Mouse (Mus musculus) lung, postnatal 25 days (tissue): ENCODE data around the gene Dad1.
A peak's percentile ranks its signal among the peaks of the same experiment; 100 is the strongest.
"Not testable (repeated sequence)": the region's sequence is repeated elsewhere in the genome, so short reads cannot be mapped to it uniquely, and the experiment has no call there.

Experiments
- DNase-seq: peaks from one replicate; pipeline ENCODE4 v3.0.0; 2022; ENCODE audit warnings: low spot score

Dad1 gene

DNA sequence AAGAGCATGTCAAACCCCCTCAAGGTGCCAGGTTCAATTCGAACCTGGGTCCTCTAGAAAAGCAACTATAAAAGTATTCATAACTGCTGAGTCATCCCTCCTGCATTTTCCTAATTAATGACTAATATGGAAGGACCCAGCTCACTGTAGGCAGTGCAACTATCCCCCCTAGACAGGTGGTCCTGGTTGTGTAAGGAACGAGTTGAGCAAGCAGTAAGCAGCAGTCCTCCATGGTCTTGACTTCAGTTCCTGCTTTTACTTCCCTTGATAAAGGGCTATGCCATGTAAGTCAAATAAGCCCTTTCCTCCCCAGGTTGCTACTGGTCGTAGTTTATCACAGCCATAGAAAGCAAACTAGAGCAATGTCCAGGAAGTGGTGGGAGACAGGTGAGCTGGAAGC, 7.7 kb downstream of the Dad1 start:
- no peak for DNase-seq

DNA sequence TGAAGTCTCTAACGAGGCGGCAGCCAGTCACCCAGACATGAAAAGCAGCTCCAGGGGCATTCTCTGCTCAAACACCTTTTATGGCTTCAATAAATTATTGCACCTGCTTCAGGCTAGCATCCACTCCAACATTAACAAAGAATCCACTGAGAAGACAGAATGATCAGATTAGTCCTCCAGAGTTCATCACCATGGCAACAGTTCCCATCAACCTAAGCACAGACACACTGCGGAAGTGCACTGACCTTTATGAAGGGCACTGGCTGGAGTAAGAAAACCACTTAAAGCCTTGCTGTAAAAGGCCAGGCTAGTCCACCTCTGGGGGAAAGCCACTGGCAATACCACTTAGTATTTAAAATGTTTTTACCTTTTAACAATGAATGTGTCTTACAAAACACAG, 9.7 kb downstream of the Dad1 start:
- DNase-seq: no peak

DNA sequence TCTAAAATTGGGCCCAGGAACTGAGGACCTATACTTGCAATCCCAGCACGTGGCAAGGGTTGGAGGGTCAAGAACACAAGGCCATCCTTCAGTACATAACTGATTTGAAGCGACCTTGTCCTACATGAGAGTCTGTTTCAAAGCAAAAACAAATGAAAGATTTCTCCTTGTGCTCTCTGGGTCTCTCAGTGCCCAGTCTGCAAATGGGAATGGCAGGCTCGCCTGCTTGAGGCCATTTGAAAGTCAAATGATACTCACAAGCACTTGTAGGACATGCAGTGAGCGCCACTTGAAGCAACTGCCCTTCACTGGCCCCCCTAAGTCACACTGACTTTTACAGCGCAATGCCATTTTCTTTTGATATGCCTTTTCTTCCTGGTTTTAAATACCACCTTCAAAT, 13.4 kb downstream of the Dad1 start:
- DNase-seq: no peak

DNA sequence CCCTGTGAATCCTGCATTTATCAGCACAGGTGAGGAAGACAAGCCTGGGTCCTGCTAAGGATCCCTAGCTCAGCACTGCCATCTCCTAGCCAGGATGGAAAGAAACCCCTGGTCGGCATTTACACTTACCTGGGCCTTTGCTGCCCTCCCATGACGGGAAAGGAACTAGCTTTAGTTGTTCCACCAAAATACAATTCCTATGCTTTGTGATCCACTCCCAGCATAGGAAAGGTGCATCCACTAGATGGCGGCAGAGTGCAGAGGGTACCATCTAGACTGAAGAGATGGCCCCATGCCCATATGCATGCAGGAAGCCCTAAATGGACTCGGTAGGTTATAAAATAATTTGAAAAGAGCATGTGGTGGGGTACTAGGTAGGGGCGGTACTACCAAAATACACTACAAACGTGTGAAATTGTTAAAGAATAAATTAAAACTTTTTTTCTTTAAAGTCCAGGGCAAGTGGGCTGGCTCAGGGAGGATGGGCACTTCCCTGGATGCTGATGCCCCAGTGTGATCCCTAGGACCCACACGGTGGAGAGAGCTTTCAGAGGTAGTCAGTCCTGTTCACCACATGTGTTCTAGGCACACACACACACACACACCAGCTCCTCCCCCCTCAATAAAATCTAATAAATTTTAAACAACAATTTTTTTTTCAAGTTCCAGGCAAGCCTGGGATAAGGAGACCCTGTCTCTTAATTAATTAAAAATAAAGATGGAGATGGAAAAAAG, 14.7 kb downstream of the Dad1 start:
- peak; percentile 88 for DNase-seq

DNA sequence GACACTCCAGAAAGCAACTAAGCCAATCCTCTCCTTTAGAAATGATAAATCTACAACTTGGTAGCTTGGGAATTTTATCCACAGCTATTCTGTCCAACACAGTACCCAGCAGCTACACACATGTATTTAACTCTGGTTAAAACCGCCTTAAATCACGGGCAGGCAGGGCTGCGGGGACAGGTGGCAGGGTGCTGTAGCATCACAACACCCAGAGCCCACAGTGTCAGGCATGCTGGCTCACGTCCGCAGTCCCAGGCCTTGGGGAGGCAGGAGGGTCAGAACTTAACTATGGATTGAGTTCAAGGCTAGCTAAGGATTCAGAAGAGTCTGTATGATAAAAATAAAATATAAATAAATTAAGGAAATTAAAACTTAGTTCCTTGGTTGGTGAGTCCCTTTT, 17.0 kb downstream of the Dad1 start:
- DNase-seq: no peak

DNA sequence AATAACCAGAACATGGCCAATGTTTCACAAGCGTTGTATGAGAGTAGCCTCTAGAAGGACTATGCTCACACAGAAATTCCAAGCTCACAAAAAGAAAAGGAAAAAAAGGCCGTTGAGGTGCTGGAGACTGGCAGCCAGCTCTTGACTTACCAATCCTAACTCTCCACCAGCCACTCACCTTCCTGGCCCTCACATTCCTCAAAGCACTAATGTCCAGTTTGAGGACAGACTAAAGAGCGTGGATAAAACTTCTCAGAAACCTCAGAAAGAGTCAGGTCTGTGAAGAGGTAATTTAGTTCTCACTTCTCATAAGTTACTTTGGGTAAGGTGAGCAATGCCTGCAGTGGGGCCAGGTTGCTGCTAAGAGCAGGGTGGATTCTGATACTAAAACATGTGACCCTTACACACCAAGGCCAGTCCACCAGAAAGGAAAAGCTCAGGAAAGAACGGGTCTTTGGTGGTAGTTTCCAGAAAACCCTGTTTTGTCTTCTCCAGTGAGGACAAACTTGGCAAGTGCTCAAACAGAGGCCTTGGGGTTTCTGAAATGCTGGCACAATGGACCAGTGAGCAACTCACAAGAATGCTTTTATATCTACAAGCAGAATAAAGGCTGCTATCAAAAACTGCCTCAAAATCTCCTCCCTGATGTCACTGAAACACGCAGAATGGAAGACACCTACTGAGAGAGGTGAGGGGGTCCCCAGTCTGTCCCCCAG, 17.9 kb downstream of the Dad1 start:
- DNase-seq: no peak

DNA sequence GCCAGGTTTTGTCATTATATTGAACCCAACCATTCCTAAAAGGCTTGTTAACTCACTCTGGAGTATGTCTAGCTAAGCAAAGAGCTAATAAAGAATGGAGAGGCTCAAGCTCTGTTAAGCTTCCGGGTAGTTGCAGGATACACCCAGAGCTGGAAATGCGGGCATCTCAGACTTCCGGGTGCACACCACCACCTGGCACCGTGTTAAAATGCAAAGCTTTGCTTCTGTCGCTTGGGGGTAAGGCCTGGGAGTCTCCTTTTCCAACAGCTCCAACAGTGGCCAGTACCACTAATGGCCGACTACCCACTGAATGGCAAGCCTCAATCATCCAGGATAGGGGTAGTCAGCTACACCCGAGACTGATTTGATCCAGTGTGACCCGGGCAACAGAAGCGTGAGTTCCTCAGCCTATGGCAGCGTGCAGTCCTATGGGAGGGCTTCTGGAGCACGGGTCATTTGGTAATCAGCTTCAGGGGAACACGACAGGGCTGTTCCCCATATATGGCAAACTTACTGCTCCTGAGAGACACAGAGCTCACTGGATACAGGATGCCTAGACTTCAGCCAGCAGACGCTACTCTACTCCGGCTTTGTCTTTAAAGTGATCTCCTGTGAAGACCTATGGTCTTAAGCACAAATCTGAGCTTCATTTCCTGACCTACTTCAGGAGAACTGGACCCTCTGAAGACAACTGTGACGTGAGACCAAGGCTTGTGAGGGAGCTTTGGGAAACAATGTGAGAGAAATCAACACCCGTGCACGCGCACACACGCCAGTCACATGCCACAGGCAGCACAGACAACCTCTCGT, 19.5 kb downstream of the Dad1 start:
- no peak for DNase-seq

DNA sequence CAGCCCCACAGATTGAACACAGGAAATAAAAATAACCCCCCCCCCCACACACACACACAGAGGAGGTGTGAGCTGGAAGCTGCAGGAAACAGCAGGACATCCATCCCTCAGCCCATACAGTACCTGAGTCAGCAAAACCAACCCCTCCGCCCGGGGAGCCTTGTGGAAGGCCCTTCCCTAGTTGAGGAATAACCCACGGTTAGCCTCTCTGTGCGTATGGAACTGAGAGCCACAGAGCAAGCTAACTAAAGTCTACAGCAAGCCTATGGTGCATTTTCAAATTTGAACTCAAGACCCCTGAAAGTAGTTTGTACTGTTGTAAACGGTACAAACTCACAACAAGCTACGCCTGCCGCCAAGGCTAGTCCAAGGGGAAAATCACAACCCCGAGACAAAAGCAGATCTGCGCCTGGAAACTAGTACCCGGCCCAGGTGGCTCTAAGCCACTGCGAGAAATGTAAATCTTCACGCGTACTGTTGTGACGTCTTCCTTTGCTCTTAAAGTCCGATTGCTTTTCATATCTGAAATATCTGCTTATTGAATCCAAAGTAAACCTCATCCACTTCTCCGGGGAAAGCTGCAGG, 20.3 kb downstream of the Dad1 start:
- no peak for DNase-seq

DNA sequence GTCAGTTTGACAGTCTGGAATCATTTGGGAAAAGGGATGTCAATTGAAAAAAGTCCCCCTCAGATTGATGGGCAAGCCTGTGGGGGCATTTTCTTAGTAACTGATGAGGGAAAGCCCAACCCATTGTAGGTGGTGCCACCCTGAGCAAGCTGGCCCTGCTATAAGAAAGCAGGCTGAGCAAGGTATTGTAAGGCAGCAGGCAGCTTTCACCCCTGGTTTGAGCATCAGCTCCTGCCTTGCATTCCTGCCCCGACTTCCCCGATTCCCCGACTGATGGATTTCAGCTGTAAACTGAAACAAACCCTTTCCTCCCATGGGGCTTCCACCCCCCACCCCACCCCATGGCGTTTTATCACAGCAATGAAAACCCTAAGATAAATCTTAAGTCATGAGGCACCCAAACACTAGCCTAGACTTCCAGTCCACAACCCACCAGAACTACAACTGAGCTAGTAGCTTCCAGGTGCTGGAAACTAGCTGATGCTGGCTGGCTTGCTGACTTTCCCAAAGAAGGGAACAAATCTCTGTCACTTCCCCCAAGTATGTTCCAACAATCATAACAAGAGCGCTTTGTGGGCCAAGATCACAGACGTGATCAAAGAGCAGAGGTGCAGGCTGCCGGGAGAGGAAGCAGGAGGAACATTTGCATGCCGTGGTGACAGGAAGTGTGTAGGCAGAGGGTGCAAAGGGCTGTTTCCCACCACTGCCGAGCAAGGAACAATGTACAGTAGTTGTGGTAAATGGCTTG, 20.9 kb downstream of the Dad1 start:
- DNase-seq: peak; percentile 82

DNA sequence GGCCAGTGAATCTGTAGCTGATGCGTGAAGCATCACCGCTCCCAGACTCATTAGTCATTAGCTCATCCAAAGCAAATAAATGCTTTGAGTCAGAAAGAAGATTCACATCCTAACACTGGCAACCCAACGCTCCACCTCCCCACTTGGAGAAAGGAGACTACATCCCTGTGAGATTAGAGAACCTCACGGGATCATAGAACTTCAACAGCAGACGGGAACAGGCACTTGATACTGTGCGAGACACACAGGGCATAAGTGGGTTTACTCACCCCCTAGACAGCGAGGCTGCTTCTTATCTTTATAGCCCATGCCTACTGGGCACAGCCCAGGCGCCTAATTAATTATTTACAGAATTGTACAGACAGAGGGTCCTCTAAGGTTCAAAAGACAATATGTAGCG, 21.8 kb downstream of the Dad1 start:
- DNase-seq: no peak

DNA sequence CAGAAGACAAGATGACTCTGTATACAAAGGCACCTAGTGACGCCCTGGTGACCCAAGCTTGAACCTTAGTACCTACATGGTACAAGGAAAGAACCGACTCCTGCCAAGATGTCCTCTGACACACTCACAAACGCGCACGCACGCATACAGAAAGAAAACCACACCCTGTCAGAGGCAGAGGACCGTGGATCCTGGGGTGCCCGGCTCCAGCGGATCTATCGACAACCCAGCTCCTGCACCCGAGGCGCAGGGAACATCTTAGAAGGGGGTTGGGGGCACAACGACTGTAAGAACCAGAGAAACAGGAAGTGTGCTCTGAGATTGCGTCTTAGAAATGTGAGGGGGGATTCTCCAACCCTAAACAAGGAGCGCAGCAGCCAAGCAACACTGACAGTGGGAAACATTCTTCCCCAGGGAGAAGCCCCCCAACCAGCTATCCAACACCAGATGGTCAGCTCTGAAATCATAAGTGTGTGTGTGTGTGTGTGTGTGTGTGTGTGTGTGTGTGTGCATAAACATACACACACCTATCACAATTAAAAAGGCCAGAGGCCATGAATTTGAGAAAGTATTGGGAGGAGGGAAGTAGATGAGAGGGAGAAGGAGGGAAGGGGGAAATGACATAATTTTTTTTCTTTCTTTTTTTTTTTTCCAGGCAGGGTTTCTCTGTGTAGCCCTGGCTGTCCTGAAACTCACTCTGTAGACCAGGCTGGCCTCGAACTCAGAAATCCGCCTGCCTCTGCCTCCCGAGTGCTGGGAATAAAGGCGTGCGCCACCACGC, 22.5 kb downstream of the Dad1 start:
- DNase-seq: no peak

DNA sequence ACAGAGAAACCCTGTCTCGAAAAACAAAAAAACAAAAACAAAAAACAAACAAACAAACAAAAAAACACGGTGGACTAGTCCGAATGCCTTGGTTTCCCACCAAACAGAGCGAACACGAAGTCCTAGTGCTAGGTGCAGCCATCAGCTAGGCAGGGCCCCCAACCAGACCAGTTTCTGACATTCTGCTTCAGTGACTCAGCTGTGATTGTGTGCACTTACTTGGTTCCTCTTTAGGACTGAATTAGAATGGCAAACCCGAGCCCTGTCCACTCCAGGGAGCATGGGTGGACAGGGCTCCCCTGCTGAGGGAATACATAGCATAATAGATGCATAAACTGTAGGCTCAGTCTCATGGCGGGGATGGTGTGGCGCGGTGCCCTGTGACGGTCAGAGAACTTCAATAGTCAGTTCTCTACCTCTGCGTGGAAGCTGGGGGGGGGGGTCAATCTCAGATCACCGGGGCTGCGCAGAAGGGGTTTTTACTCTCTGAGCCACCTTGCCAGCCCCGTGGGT, 23.2 kb downstream of the Dad1 start:
- DNase-seq: no peak

DNA sequence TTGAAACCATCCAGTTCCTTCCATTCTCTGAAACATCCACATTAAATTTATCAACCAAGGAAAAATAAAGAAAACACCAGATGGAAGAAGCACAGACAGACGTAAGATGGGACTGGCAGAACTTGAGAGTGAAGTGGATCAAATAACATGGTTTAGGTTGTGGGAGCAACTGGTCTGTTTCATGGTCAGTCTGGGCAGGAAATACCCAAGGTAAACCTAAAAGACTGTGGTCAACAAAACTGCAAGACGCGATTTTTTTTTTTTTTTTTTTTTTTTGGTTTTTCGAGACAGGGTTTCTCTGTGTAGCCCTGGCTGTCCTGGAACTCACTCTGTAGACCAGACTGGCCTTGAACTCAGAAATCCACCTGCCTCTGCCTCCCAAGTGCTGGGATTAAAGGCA, 24.1 kb downstream of the Dad1 start:
- DNase-seq: not testable (repeated sequence)

DNA sequence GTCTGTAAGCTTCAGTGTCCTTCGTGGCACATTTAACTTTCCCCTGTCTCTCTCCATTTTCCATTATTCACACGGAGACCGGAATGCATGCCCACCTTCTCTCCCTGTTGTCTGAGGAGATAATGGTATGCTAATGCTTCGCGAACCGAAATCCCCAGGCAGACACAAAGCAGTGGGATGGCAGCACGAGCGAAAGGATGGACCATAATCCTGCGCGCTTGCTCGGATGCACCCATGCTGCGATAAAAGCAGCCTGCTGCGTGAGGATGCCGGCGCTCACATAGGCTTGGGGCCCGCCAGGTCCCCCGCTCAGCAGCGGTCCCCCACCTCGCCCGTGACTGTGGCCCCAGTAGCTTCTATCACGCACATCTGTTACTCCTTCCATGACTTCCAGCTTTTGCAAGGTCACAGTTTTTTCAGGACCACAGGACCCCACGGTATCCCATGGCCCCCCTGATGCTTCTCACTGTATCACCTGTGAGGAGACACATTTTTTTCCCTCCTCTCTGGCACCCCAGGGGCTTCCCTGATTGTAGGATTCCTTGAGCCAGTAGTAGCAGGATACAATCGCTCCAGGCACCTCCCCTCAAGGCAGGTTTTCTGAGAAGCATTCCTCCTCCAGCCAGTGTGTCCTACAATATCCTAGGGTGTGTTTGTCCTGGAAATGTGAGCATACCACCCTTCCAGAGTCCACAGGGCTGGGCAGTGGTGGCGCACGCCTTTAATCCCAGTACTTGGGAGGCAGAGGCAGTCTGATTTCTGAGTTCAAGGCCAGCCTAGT, 24.8 kb downstream of the Dad1 start:
- no peak for DNase-seq

DNA sequence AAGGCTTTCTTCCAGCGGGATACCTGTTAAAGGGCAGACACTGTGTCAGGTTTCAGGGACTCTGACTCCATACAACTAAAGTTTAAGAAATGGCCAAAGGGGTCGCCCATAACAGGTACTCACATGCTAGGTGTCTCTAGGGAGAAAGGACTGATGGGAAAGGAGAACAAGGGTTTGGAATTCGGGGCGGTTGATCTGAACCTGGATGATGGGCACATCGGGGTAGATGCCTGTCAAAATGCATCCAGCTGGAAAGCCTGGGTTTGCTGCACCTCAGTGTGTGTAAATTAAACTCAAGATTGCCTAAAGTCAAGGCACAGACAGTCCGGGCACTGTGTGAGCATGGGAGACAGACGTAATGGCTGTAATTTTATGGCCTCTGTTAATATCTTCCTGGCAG, 25.4 kb downstream of the Dad1 start:
- DNase-seq: no peak

DNA sequence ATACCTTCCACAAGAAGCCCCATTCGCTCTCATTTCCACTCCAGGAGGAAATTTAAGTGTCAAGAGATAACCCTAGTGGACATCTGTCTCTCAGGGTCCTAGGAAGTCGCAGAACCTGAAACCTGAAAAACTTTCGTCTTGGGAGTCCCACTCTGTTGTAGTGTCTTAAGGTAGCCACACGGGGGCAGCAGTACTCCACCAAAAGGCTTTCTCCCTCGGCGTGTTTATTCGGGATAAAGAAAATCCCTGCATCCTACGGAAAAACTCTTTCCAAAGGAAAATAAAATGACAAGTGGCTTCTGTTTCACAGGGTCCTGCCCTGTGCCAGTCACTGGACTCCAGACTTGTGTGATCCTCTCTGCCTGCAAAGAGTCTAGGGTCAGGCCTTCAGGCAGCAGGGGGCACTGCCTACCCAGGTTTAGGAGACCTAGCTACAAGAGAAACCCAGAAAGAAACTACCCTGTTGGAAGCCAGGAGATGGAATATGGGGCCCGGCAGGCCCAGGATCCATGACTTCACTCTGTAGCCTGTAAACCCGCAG, 25.9 kb downstream of the Dad1 start:
- DNase-seq: peak; percentile 74

DNA sequence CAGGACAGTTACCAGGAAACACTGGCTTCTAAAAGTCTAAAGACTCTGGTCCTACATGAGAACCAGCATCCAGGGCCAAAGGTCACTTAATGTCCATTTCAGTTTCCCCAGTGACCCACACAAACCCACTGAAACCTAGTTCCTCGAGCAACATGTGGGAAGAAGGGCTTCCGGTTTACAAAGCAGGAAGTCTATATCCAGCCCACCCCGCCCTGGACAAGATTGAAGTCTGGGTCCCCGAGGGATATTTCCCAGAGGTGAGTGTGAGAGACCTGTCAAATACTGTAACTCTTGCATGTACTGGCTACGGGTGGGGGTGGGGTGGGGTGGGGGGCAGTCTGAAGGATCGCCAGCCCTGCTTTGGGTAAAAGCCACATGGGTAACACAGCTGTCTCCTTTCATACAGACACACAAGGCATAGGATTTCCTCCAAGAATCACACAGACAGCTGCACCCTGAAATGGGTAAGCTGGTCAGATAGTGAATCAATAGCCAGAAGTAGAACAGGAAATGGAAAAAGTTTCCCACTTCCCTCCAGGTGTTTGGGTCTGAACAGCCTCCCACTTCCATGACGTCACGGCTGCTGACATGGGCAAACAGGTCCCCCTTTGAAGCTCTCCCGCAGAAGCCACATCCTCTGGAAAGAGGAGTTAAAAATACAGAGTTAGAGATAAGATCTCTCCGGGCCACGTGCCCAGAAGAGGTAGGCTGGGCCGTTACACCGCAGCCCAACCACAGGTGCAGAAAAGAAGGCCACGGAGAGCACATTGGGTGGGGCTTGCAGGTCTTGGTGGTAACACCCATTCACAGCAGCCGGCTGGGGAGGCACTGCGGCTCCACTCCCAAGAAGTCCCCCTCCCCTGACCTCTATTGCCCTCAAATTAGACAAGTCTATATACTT, 26.7 kb downstream of the Dad1 start:
- DNase-seq: peak; percentile 90

DNA sequence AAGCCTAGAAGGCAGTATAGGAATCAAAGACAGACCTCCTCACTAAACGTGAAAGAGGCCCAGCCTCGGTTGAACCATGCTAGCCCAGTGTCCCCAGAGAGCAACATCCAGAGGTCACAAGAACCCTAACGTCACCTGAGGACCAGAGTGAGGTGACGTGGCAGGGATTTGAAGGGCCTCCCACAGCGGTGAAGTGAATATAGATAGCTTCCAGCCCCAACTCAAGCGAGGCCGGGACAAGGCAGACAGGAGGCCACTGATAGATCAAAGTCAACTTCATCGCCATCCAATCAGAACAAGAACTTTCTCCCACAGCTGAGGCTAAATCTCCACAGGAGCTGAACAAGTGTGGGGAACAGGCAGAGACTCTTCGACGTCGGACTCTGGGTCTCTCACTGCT, 28.2 kb downstream of the Dad1 start:
- no peak for DNase-seq
